In the genomic region with DNA sequence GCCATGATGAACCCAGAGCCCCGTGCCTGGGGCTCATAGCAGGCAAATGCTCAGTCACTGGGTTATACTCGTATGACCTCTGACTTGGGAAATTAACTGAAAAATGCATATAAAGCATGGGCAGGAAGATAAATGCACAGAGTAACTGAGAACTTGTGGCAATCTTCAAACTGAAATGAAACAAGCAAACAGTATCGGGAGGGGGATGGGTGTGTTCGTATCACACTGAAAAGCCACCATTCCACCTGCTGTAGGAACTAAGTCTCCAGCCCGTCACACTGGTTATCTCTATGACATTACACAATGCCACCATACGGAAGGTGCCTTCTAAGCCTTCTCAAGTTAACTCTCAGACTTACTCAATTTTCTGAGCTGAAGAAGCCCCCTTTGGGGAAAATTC, we compare ENCODE assay signal across 26 mouse cellular contexts.
DNase-seq lines count a peak whose midpoint lies in the region; ATAC-seq and TF ChIP-seq lines count a peak whose summit lies in the region.
"Had no signal": no experiment of that assay in that cellular context is flagged by ENCODE, and none has a peak within 500 bp of the region (broad histone marks: within the 10 kb centered on the region; RNA-seq: fewer than 3 reads in every experiment).

No protein-coding gene starts in this region.

- H3K27ac ChIP-seq in layer of hippocampus, adult 2 months: peak overlapping the region; percentile 69
- no peak overlapping the region for H3K27ac ChIP-seq in liver, embryonic 12.5 days
- H3K27ac ChIP-seq: embryonic facial prominence, embryonic 10.5 days; forebrain, embryonic 15.5 days; heart, embryonic 10.5 days; hindbrain, embryonic 12.5 days; kidney, embryonic 15.5 days; liver, embryonic 15.5 days; midbrain, embryonic 15.5 days had no signal

- H3K27me3 ChIP-seq in liver, embryonic 12.5 days (replicated peaks): 0 out of 2 replicates have a peak, but pooled peaks cover 2% of the 10 kb centered on the region
- H3K27me3 ChIP-seq: forebrain, embryonic 15.5 days; liver, embryonic 15.5 days had no signal

- no peaks in the 10 kb centered on the region for H3K36me3 ChIP-seq in liver, embryonic 12.5 days
- H3K36me3 ChIP-seq: embryonic facial prominence, embryonic 10.5 days; forebrain, embryonic 15.5 days; heart, embryonic 10.5 days; hindbrain, embryonic 12.5 days; kidney, embryonic 15.5 days; liver, embryonic 15.5 days; midbrain, embryonic 15.5 days had no signal

- DNase-seq in layer of hippocampus, adult 2 months (ENCODE audit: low spot score in 2 of 2): no peak
- no peak for DNase-seq in layer of hippocampus, postnatal 25 days (ENCODE audit: extremely low spot score in 1 of 2, low spot score in 1 of 2)
- peak; percentile 56 for DNase-seq in c-Kit-positive CD71-positive TER-119-negative erythroid progenitor cells, embryonic 14.5 days (ENCODE audit: low read depth)
- DNase-seq in kidney, postnatal 14 days: no peak
- no peak for DNase-seq in ovary, postnatal 10 days (ENCODE audit: low spot score)
- no peak for DNase-seq in retina, postnatal 1 day
- DNase-seq: adrenal gland, postnatal 36 days; B cell, adult 2 months; cerebellum, adult 2 months; cerebellum, postnatal 36 days; gastrocnemius, postnatal 25 days; heart, postnatal 10 days; left cerebral cortex, postnatal 4 days; right cerebral cortex, postnatal 14 days; spleen, adult 18-20 months; thymus, postnatal 36 days had no signal

- peak overlapping the region; percentile 9; the same call in 1 of the 2 replicates for H3K4me3 ChIP-seq in layer of hippocampus, adult 2 months
- no peak overlapping the region for H3K4me3 ChIP-seq in liver, embryonic 12.5 days
- H3K4me3 ChIP-seq: embryonic facial prominence, embryonic 10.5 days; forebrain, embryonic 15.5 days; heart, embryonic 10.5 days; hindbrain, embryonic 12.5 days; kidney, embryonic 15.5 days; liver, embryonic 15.5 days; midbrain, embryonic 15.5 days; myocyte had no signal

- TF ChIP-seq CTCF in layer of hippocampus, adult 2 months (conservative IDR thresholded peaks at IDR 0.05): no peak

- H3K9ac ChIP-seq in liver, embryonic 12.5 days: no peak overlapping the region
- H3K9ac ChIP-seq: forebrain, embryonic 15.5 days; hindbrain, embryonic 12.5 days; kidney, embryonic 15.5 days; liver, embryonic 15.5 days; midbrain, embryonic 15.5 days had no signal

- peak; percentile 70 for ATAC-seq in liver, embryonic 12.5 days
- ATAC-seq: forebrain, embryonic 15.5 days; lung, postnatal 0 days; midbrain, embryonic 15.5 days had no signal

- peak overlapping the region; percentile 21 for H3K4me2 ChIP-seq in liver, embryonic 12.5 days
- H3K4me2 ChIP-seq: forebrain, embryonic 15.5 days; hindbrain, embryonic 12.5 days; kidney, embryonic 15.5 days; liver, embryonic 15.5 days; midbrain, embryonic 15.5 days had no signal

- 29% methylated on average over 6 of the region's 6 CpGs for WGBS in liver, embryonic 12.5 days (ENCODE audit: insufficient replicate concordance)

- H3K9me3 ChIP-seq in liver, embryonic 12.5 days (replicated peaks): no peaks in the 10 kb centered on the region
- H3K9me3 ChIP-seq: embryonic facial prominence, embryonic 10.5 days; forebrain, embryonic 15.5 days; heart, embryonic 10.5 days; hindbrain, embryonic 12.5 days; kidney, embryonic 15.5 days; liver, embryonic 15.5 days; midbrain, embryonic 15.5 days had no signal

- peaks cover 33% of the 10 kb centered on the region for H3K4me1 ChIP-seq in liver, embryonic 12.5 days
